Mouse (Mus musculus) cortical plate, adult 2 months (tissue): ENCODE data around the gene Kmt5c.

Experiments
- CTCF ChIP-seq: fragments of 200-500 bp; IDR thresholded peaks from 2 replicates; pipeline ENCODE4 v1.5.1; 2011; ENCODE audit warnings: mild to moderate bottlenecking, control low read depth, low read length; ENCODE audit not compliant: insufficient read depth; ENCODE audit errors: extremely low read depth
- POLR2A ChIP-seq: fragments of 200-500 bp; IDR thresholded peaks from 2 replicates; pipeline ENCODE4 v1.6.1; 2011; ENCODE audit warnings: mild to moderate bottlenecking, low read length, control low read depth; ENCODE audit not compliant: insufficient read depth; ENCODE audit errors: extremely low read depth

DNA sequence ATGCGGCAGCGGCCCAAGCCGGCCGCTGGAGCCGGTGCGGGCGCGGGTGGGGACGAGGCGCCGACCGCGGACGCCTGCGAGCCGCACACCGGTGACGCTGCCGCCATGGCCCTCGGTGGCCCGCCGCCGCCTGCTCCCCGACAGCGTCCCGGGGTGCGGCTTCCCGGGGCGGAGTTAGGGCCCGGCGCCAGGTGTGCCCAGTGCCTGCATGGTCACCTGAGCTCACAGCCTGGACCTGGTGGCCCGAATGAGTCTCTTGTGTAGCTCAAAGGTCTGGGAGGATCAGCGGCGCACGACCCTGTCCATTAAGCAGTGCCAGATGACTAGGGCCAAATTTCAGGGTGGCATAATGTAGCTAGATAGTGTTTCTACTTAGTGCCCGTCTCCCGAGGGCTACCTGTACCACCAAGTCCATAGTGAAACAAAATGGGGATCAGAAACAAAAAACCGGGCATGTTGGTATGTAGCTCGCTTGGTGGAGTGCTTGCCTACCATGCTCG, 49.6 kb downstream of the Kmt5c start, which contains the start of gene Tmem238:
- no peak for TF ChIP-seq CTCF
- TF ChIP-seq POLR2A: no peak
